Mouse (Mus musculus) kidney, adult 11 months (tissue): ENCODE measurements around the gene 1700069L16Rik.

ENCODE experiments used
- DNase-seq: peaks from one replicate; pipeline ENCODE4 v3.0.0; 2022

Gene 1700069L16Rik

GRCm38 (mm10) chr5:113685471-113685870, 39.1 kb downstream of the 1700069L16Rik start:
- no peak for DNase-seq

- DNase-seq, result no peak
These were observed 41.3 kb downstream of the 1700069L16Rik start for GRCm38 (mm10) chr5:113683246-113683645.

DNA sequence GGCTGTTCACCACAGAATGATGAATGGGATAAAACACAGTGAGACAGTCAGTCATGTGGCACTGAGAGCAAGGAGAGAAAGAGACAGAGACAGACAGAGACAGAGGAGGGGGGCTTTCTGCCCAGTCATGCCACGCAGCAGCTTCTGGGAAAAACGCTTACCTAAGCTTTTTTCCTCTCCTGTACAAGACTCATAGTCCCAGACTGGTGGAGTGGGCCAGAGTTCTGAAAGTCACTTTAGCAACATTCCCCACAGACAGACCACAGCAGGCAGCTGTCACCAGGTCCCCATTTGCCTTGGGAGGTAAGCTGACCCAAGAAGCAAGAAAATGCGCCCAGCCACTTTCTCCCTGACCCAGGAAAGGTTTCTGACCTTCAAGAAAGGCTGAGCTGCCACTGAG, 42.1 kb downstream of the 1700069L16Rik start:
- DNase-seq, result no peak

DNA sequence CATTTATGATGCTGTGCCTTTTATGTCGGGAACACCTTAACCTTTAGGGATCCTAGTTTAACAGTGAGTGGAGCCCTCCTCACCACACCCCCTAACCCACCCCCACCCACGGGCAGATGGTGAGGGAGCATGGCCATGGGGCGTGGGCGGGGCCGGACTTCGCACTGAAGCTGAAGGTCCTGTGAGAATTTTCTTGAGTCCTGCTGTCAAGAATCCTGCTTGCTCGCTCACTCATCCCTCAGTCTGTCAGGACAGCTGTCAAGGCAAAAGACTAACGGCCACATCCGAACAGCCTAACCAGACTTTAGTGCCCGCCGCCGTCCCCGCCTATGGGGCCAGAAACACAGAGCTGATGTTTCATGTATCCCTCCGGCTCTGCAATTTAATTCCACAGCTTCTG, 43.4 kb downstream of the 1700069L16Rik start:
- DNase-seq, result no peak

GRCm38 (mm10) chr5:113679509-113679908, 45.1 kb downstream of the 1700069L16Rik start:
- DNase-seq, result no peak

GRCm38 (mm10) chr5:113678743-113679452, 45.7 kb downstream of the 1700069L16Rik start:
- no peak for DNase-seq

- DNase-seq, result no peak
These were observed 47.0 kb downstream of the 1700069L16Rik start for GRCm38 (mm10) chr5:113677541-113677940.

- no peak for DNase-seq
These were observed 49.7 kb downstream of the 1700069L16Rik start for GRCm38 (mm10) chr5:113674851-113675250.

DNA sequence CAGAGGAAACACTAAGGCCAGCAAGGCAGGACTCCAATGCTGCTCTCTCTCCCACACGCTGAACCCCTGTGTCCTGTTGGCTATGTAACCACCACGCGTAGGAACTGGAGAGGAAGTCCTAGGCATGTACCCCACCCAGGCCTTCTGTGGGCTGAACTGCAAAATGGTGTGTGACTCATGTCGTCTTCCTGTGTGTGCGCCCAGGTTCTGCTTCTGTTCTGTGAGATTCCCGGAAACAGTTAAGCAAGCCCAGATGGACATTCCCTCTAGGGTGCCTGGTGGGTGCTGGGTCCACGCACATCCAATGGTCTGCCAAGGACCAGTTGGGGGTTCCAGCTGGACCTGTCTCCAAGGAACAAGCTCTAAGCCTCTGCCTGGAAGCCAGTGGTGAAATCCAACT, 52.1 kb downstream of the 1700069L16Rik start:
- peak; percentile 36 for DNase-seq

DNA sequence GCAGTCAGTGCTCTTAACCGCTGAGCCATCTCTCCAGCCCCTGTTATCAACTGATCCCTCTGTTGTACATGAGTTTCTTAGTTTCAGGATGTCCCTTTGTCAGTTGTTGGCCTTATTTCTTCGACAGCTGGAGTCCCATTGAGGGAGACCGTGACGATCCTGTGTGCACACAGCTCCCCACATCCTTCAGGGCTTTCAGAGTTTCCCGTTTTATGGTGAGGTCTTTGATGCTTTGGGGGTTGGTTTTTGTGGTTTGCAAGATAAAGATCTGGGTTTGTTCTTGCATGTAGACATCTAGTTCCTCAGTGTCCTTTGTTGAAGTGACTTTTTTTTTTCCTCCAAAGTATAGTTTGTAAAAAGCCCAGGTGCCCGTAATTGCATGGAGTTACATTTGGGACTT, 54.0 kb downstream of the 1700069L16Rik start:
- no peak for DNase-seq

DNA sequence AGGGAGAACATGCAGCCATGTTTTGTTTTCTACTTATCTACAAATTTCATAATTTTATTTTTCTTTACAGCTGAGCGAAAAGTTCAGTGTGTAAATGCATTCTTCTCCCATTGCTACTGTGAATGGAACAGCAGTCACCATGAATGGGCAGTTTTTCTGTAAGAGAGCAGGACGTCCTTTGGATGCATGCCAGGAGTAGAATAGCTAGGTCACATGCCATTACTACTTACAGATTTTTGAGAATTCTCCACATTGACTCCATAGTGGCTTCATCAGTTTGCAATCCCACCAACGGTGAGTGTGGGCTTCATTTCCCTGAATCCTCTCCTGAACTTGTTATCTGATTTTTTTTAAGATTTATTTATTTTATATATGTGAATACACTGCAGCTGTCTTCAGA, 54.5 kb downstream of the 1700069L16Rik start:
- no peak for DNase-seq

DNA sequence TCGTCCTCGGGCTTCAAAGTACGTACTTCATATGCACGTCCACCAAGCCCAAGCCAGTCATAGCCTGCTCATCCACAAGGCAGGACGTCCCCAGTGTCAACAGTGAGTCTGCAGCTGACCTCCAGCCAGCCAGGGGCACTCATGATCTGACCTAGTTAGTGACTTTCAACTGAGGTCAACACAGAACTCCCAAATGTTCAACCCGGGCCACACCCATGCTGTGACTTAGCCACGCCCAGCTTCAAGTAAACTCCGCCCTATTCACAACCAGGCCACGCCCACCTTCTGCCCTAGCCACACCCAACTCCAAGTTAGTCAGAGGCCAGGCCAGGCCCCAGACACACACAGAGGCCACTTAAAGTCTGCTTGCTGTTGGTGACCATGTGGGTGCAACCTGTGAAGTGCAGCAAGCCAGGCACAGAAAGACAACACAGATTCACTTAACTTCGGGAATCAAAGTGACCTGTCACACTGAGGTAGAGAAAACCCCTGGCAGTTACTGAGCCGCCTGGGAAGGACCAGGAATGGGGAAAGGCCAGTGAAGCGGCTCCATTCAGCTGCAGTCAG, 59.9 kb downstream of the 1700069L16Rik start:
- DNase-seq, result no peak

- no peak for DNase-seq
These were observed 60.4 kb downstream of the 1700069L16Rik start for GRCm38 (mm10) chr5:113664127-113664526.

DNA sequence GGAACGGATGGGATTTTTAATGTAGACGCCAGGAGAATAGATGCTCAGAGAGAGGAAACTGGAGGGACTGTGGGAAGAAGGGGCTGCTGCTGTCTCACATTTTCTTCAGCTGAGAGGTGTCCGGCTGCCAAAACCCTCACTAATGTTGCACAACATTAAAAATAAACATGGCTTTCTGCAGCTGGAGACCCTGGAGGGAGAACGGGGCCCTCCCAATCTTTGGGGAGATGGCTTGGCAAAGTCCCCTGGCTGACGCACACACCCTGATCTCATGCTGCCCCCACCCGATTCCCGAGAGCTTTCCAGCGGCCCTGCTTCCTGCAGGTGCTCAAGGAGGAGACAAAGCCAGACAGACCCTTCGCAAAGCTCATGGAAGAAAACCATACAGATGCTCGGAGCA, 63.7 kb downstream of the 1700069L16Rik start:
- no peak for DNase-seq

- no peak for DNase-seq
These were observed 69.8 kb downstream of the 1700069L16Rik start for GRCm38 (mm10) chr5:113654821-113655220.

GRCm38 (mm10) chr5:113654206-113654605, 70.4 kb downstream of the 1700069L16Rik start:
- DNase-seq, result no peak

GRCm38 (mm10) chr5:113652215-113652614, 72.4 kb downstream of the 1700069L16Rik start:
- DNase-seq, result no peak

GRCm38 (mm10) chr5:113650035-113650865, 74.3 kb downstream of the 1700069L16Rik start, which contains the start of gene Cmklr1:
Gene Cmklr1, minus strand, starts transcription at chr5:113650426.
- DNase-seq, result no peak

GRCm38 (mm10) chr5:113648647-113649211, 75.8 kb downstream of the 1700069L16Rik start:
- no peak for DNase-seq

- no peak for DNase-seq
These were observed 77.4 kb downstream of the 1700069L16Rik start for GRCm38 (mm10) chr5:113647141-113647540.

DNA sequence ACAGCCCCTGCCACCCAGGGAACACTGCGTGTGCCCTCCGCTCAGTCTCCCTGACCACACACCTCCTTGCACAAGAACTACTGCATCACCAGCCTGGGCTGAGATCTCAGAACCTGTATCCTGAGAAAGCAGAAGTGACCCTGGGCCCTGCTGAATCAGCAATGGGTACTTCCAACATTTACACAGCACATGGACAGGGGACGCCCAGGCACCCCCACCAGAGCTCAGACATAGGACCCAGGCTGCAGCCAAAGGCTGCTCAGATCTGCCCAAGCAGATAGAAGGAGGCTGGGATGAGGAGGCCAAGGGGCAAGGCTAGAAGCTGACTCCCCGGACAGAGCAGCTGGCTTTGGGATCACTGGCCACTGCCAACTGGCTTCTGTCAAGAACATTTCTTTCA, 80.1 kb downstream of the 1700069L16Rik start:
- no peak for DNase-seq

GRCm38 (mm10) chr5:113643107-113643848, 81.3 kb downstream of the 1700069L16Rik start:
- no peak for DNase-seq
